Mouse (Mus musculus) inflammation-experienced regulatory T-cells, adult 16 weeks (primary cell): ENCODE measurements around the gene Lkaaear1. TPM values are rescaled to one million over a fixed set of nuclear protein-coding genes. Genes with fewer than 3 reads are reported as not detected.

Source experiments
- polyA plus RNA-seq: library from polyadenylated mRNA; unstranded; fragments of 100-300 nt; shearing (Covaris generic); gene quantifications from one replicate; pipeline ENCODE4 v1.2.1, GENCODE M21; 2017

The Lkaaear1 gene
- polyA plus RNA-seq = not detected

GRCm38 (mm10) chr2:181698241-181698640 is at the start of gene Lkaaear1:
Gene Lkaaear1, minus strand, starts transcription at chr2:181698442.

GRCm38 (mm10) chr2:181714903-181715326 is 16.7 kb upstream of the Lkaaear1 start, which contains the start of gene Oprl1:
Gene Oprl1, plus strand, starts transcription at chr2:181715016.

GRCm38 (mm10) chr2:181693339-181694280 is 4.6 kb downstream of the Lkaaear1 start, which contains the start of gene Rgs19:
Gene Rgs19, minus strand, starts transcription at chr2:181693977.

GRCm38 (mm10) chr2:181679951-181680715 is 18.1 kb downstream of the Lkaaear1 start, which contains the start of gene Tcea2:
Gene Tcea2, plus strand, starts transcription at chr2:181680310.

DNA sequence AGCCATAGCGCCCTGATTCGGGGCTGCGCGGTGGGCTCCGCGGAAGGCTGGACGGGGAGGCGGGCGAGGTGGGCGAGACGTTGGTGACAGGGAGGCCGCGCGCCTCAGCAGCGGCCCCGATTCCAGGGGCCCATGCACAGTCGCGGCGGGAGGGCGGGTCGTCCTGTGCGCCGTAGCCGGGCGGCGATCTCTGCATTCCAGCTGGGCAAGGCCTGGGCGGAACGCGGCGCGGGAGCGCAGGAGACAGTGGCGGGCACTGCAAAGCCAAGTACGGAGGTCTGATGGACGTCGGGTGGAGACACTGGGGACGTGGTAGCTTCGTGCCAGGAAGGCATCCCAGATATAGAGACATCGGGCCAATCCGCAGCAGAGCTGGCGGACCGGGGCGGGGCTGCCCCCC is 26.9 kb downstream of the Lkaaear1 start, which contains the start of gene Sox18:
Sox18 (minus strand) TSS at position 315 of the 400 bp plus-strand sequence.

GRCm38 (mm10) chr2:181656734-181657133 is 41.5 kb downstream of the Lkaaear1 start, which contains the start of gene Gm29797:
Gene Gm29797, plus strand, starts transcription at chr2:181657034.

Other genes starting within 250 kb of the Lkaaear1 start
- gene Zbtb46, start 239.0 kb downstream of the Lkaaear1 start, polyA plus RNA-seq = 1.9 TPM
- gene Abhd16b, start 205.2 kb downstream of the Lkaaear1 start, polyA plus RNA-seq = not detected
- gene Tpd52l2, start 201.3 kb downstream of the Lkaaear1 start, polyA plus RNA-seq = 93.7 TPM
- gene Dnajc5, start 178.0 kb downstream of the Lkaaear1 start, polyA plus RNA-seq = 122 TPM
- 242 TPM for gene Uckl1, start 113.5 kb downstream of the Lkaaear1 start, polyA plus RNA-seq
- 120 TPM for gene Prpf6, start 106.6 kb downstream of the Lkaaear1 start, polyA plus RNA-seq
- 17.0 TPM for gene Zfp512b, start 105.6 kb downstream of the Lkaaear1 start, polyA plus RNA-seq
- gene Samd10, start 99.2 kb downstream of the Lkaaear1 start, polyA plus RNA-seq = 11.0 TPM
- gene Gm29797, start 41.4 kb downstream of the Lkaaear1 start, polyA plus RNA-seq = not detected
- gene Sox18, start 26.8 kb downstream of the Lkaaear1 start, polyA plus RNA-seq = not detected
- 26.7 TPM for gene Tcea2, start 18.1 kb downstream of the Lkaaear1 start, polyA plus RNA-seq
- 241 TPM for gene Rgs19, start 4.5 kb downstream of the Lkaaear1 start, polyA plus RNA-seq
- 0.16 TPM for gene Oprl1, start 16.6 kb upstream of the Lkaaear1 start, polyA plus RNA-seq
- not detected for gene Myt1, start 64.9 kb upstream of the Lkaaear1 start, polyA plus RNA-seq
- 102 TPM for gene Pcmtd2, start 139.4 kb upstream of the Lkaaear1 start, polyA plus RNA-seq
- gene Polr3k, start 165.9 kb upstream of the Lkaaear1 start, polyA plus RNA-seq = 39.6 TPM